9 mouse cellular contexts compared by ENCODE assay signal in the genomic region with DNA sequence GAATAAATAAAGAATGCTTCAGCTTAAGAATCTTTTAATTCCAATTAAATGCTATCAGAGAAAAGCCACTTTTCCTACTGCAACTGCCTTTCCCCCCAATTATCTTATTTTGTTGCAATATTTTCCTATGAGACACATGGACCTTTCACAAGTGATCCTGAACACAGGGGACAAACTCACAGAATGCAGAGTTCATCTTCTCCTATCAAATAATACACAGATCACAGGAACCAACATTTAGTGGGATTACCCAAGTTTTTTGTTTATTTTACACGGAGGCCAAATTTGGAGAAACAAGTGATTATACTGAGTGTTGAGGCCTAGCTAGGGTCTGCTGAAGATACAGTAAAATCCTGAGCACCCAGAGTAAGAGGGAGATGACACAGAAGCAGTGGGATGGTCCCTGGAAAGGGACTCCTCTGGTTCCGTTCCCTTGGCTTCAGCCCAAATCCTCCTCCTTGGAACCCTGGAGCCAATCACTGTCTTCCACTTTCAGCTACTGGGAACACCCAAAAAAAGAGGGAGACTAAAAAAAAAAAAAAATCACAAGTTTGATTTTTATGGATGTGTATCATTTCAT. TPM values are rescaled to one million over a fixed set of nuclear protein-coding genes. Genes with fewer than 3 reads are reported as not detected.
A peak's percentile ranks its signal among the peaks of the same experiment; 100 is the strongest.
DNase-seq lines count a peak whose midpoint lies in the region; ATAC-seq and TF ChIP-seq lines count a peak whose summit lies in the region.
"Had no signal": no experiment of that assay in that cellular context is flagged by ENCODE, and none has a peak within 500 bp of the region (broad histone marks: within the 10 kb centered on the region; RNA-seq: fewer than 3 reads in every experiment).

No protein-coding gene starts in this region.

- H3K4me3 ChIP-seq in gastrocnemius, adult 2 months, result no peak overlapping the region
- no peak overlapping the region for H3K4me3 ChIP-seq in hindbrain, embryonic 14.5 days (replicated peaks; ENCODE audit: low read length)

- ATAC-seq in cerebellum, adult (ENCODE audit: insufficient number of reproducible peaks, low FRiP score, low TSS enrichment), result no peak
- ATAC-seq in hindbrain, embryonic 14.5 days (ENCODE audit: low FRiP score), result no peak

- no peak for TF ChIP-seq CTCF in gastrocnemius, adult 2 months (IDR thresholded peaks at IDR 0.05)

- no peak overlapping the region; the same call in 1 of the 2 replicates for H3K9ac ChIP-seq in hindbrain, embryonic 14.5 days

- H3K4me2 ChIP-seq in hindbrain, embryonic 14.5 days (replicated peaks), result peak overlapping the region; percentile 77

- H3K36me3 ChIP-seq in hindbrain, embryonic 14.5 days (replicated peaks; ENCODE audit: control insufficient read depth, insufficient read depth), result no peaks in the 10 kb centered on the region

- H3K9me3 ChIP-seq in hindbrain, embryonic 14.5 days (ENCODE audit: control insufficient read depth, low read length), result no peaks in the 10 kb centered on the region

- peaks cover 39% of the 10 kb centered on the region for H3K4me1 ChIP-seq in hindbrain, embryonic 14.5 days (replicated peaks; ENCODE audit: control insufficient read depth, insufficient read depth, low read length)

- DNase-seq in cerebellum, postnatal 10 days, result peak; percentile 85 to 87
- DNase-seq in R1 (ENCODE audit: low read depth, low spot score), result peak; percentile 18
- peak; percentile 44 for DNase-seq in gastrocnemius, adult 2 months
- peak; percentile 60 for DNase-seq in hindbrain, embryonic 14.5 days (ENCODE audit: low spot score)
- DNase-seq in lung, postnatal 4 days, result peak; percentile 66 to 71
- no peak for DNase-seq in spleen, adult 18-20 months
- no peak for DNase-seq in frontal cortex, postnatal 10 days (ENCODE audit: low spot score in 2 of 2)

- H3K27ac ChIP-seq in gastrocnemius, adult 2 months, result no peak overlapping the region
- H3K27ac ChIP-seq in hindbrain, embryonic 14.5 days, result peak overlapping the region; percentile 99

- no peaks in the 10 kb centered on the region for H3K27me3 ChIP-seq in hindbrain, embryonic 14.5 days (ENCODE audit: control insufficient read depth, insufficient read depth, low read length)

- WGBS in hindbrain, embryonic 14.5 days, result 32% methylated on average over 2 of the region's 2 CpGs

- intact Hi-C loops in gastrocnemius, adult 2 months (cut with DNase I), result loop anchor here (10.0 kb wide), 4 partner anchors 151 to 711 kb away; a partner anchor contains a TSS

RNA-seq across cellular contexts. Expression of a gene that starts 1.0 kb away (rescaled TPM):
- 10 to 100 TPM; 24.0 to 24.1 TPM for total RNA-seq in gastrocnemius, adult 2 months (2021)
- 26.8 and 33.1 TPM in 2 replicates for polyA plus RNA-seq in hindbrain, embryonic 14.5 days (2014; fragmentation: Nextera tagmentation; extraction: Ambion mirVana)

RNA-seq across cellular contexts. Expression of a gene that starts 5.2 kb away (rescaled TPM):
- under 1 TPM; 0.14 to 0.46 TPM for total RNA-seq in gastrocnemius, adult 2 months (2021)
- polyA plus RNA-seq in hindbrain, embryonic 14.5 days (2014; fragmentation: Nextera tagmentation; extraction: Ambion mirVana), result 4.9 and 5.4 TPM in 2 replicates

RNA-seq across cellular contexts. Expression of a gene that starts 16.5 kb away (rescaled TPM):
- under 1 TPM; 0.20 to 0.59 TPM for total RNA-seq in gastrocnemius, adult 2 months (2021)
- 5.7 and 6.3 TPM in 2 replicates for polyA plus RNA-seq in hindbrain, embryonic 14.5 days (2014; fragmentation: Nextera tagmentation; extraction: Ambion mirVana)

RNA-seq across cellular contexts. Expression of a gene that starts 57.3 kb away (rescaled TPM):
- not detected for total RNA-seq in gastrocnemius, adult 2 months (2021)
- polyA plus RNA-seq in hindbrain, embryonic 14.5 days (2014; fragmentation: Nextera tagmentation; extraction: Ambion mirVana), result not detected in 2 replicates
- polyA plus RNA-seq: limb, embryonic 14.5 days had no signal

Comparison
In these comparisons a context has a peak if more than half of its experiments do, and no peak if none do; other contexts are left out.
1. DNase-seq: peak in cerebellum, postnatal 10 days (2 of 2), R1 (single experiment), gastrocnemius, adult 2 months (single experiment), hindbrain, embryonic 14.5 days (single experiment) and lung, postnatal 4 days (2 of 2); none in spleen, adult 18-20 months (0 of 2) and frontal cortex, postnatal 10 days (0 of 2).